Mouse (Mus musculus) megakaryocyte, embryonic 14.5 days (primary cell): ENCODE measurements at regions not wholly inside any gene's neighbourhood (a gene's known extent, or its start where the extent isn't known, plus 50 kb on each side); places are given as distances from the start of the nearest gene placed in this dataset.

ENCODE experiments used
- FLI1 ChIP-seq: IDR thresholded peaks from 2 replicates; pipeline ENCODE4 v1.6.1; 2012; ENCODE audit warnings: low read length, inconsistent platforms, mixed read lengths
- GATA1 ChIP-seq: IDR thresholded peaks from 3 replicates; pipeline ENCODE4 v1.6.1; 2012; ENCODE audit warnings: mixed read lengths, low read length, inconsistent platforms, borderline replicate concordance

DNA sequence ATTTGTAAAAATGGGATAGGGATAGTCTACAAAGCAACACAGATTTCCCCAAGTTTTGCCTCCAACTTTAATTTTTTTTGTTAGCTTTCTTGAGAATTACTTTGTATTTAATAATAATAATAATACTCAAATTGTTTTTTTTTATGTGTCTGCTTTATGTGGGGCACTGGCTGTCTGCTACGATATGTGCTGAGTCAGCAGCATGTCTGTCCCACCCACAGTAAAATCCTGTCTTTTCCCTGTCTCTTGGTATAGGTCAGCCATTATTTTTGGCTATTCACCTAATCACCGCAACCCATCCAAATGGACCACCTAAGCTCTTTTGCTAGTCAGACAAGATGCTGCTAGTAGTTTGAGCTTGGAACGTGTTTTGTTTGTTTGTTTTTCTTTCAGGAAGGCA, 473.0 kb downstream of the Hs3st4 start:
- TF ChIP-seq GATA1 (no peak), FLI1 (no peak)
